Mouse (Mus musculus): ENCODE measurements around the gene Ror1. TPM values are rescaled to one million over a fixed set of nuclear protein-coding genes. Genes with fewer than 3 reads are reported as not detected.

The Ror1 gene
- polyA plus RNA-seq, 1 experiment: 0.45 TPM

DNA sequence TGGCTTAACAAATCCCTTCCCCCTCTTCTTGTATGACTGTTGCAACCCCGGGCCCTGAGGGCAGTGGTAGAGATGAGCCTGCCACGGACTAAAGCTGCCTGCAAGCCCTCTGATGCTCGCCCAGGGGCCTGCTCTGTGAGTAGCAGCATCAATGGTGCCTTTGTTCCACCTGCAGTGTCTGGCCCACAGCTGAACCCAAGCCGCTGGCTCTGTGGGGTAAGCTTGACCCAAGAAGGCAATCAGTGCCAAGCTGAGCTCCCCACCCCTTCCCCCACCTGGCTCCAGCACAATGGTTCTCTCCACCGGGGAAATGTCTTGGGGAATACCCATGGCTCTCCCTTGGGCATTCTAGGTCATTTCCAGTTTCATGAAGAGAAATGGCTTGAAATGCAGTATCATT is 260.0 kb downstream of the Ror1 start:
- WGBS: 49% methylated on average over 5 of the region's 5 CpGs
- DNase-seq (ENCODE audit: low read depth, low spot score): no peak

DNA sequence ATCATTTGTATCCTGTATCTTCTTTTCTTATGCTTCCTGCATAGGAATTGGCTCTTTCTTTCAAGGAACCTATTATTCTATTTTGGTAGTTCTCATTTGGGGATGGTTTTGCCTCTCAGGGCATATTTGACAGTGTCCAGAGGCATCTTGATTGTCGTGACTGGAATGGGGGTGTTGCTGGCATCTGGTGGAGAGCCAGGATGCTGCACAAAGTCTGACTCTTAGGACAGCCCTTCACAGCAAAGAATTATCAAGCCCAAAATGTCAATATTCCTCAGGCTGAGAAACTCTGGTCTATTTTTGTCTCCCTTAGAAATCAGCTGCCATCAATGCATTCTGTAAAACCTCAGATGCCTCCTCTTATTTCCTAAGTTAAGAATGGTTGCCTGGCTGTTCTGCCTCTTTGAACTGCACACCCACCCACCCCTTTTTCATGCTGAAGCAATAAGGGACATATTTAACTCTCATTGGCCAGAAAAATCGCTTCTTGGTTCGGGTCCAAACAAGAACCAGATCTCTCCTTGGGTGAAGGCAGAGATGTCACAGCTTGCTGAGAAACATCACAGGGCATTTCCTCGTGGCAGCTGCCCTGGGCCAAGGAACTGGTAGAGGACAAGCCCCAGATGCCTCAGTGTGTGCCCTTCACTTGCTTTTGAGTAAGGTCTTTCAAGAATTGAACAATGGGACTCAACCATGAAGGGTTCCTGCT is 262.4 kb downstream of the Ror1 start:
- 67% methylated on average over 4 of the region's 4 CpGs for WGBS
- DNase-seq (ENCODE audit: low read depth, low spot score): no peak

DNA sequence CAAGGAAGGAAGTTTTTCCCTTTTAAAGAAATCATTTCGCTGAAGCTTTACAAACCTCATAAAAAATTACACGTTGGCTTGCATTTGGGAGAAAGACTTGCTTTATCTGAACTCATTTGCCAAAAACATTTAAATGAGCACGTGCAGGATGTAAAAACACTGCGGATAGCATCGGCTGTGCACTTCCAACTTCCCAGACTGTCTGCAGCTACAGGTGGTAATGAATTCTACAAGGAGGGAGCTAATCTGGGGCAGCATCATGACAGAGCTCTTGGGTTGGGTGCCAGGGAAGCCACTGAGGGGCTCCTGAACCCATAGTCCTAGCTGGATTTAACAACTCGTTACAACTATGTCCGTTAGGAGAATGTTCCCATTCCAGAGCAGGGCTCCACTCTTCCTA is 268.1 kb downstream of the Ror1 start:
- 73% methylated on average over 7 of the region's 7 CpGs for WGBS
- no peak for DNase-seq (ENCODE audit: low read depth, low spot score)

DNA sequence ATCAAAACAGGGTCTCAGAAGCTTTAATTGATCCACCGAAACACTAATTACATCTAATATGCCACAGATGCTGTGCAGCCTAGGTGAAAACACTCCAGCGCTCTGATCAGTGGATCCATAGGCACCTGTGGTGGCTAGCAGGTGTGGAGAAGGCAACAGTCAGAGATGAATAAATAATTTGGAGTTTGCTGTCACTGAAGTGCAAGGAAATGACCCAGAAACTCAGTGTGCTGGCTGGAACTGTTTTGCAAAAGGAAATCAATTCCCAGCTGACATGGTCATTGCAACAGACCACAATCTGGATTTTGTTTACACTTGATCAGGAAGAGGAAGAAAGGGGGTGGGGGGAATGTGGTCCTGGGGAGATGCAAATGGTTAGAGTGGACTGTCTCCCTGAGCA is 273.1 kb downstream of the Ror1 start:
- no peak for DNase-seq (ENCODE audit: low read depth, low spot score)
- 87% methylated on average over 2 of the region's 2 CpGs for WGBS

DNA sequence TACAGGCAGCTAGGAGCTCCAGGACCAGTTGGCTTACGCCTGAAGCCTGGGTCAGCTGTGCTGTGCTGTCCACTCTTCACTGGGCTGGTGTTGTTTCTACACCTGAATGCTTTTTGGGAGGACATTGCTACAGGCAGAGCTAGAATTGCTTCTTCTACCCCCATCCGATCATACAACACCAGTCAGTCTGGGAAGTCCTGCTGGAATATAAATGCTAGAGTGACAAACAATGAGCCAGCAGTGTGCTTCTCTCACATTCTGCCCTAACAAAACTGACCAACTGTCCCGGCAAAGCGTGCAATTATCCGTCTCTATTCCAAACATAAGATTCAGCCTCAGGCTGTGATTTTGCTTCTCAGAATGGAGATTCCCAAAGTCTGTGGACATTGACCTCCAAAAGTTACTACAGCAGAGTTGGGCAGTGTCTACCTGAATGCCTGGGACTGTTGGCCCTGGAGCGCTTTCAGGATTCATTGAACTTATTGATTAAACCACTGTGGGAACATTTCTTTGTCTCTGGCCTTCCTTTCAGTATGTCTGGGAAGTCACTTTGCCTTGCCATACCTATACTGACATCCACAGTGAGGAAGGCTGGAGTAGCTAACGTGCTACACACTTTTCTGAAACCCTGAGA is 274.1 kb downstream of the Ror1 start:
- 86% methylated on average over 7 of the region's 7 CpGs for WGBS
- no peak for DNase-seq (ENCODE audit: low read depth, low spot score)

DNA sequence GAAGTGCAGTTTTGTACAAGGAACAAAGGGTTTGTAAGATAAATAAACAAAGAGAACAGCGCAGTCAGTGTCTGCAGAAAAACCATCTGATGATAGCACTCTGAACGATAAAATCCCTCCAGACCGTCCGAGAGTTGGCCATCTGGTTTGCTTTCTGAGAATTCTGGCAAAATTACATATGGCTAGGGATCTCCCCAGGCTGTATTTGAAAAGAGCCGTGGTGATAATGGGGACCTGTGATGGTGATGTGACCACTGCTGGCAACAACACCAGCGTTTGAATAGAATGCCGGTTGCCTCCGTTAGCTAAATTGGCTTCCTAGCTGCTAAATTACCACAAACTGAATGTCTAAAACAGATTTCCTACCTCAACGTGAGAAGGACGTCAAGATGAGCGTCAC is 277.2 kb downstream of the Ror1 start:
- WGBS: 68% methylated on average over 11 of the region's 11 CpGs
- DNase-seq (ENCODE audit: low read depth, low spot score): no peak

DNA sequence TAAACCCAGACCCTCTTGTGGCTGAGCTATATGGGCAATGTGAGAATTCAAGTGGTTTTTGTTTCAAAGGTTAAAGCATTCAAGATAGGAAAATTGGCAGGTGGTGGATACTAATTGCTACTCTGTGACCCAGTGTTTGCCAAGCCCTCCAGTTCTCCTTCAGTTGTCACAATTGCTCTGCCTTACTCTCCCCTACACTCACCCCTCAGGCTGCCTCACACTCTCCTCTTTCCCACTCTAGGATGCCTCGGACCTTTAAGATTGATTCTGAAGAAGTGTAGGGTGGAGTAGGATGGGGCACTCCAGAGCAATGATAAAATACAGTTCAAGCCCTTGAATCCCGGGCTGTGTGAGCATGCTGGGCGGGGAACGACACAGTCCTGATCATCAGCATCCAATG is 278.2 kb downstream of the Ror1 start:
- WGBS: 56% methylated on average over 4 of the region's 4 CpGs
- DNase-seq (ENCODE audit: low read depth, low spot score): no peak

DNA sequence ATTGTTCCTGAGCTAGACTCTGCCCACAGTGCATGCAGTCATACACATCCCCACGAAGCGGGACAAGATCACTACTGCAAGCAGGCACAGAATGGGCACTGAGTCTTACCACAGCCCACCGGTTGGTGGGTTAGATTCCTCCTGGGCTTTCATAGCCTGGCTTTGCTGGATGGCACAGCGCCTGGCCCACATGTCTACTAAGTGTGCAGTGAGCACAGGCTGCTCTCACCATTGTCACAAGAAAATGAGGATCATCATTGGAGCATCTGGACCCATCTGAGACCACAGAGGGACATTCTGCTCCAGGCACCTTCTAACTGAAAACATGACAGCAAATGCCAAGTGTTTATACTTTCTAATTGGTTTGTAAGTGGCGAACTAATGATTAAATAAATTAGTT is 279.7 kb downstream of the Ror1 start:
- 91% methylated on average over 5 of the region's 5 CpGs for WGBS
- DNase-seq (ENCODE audit: low read depth, low spot score): no peak

DNA sequence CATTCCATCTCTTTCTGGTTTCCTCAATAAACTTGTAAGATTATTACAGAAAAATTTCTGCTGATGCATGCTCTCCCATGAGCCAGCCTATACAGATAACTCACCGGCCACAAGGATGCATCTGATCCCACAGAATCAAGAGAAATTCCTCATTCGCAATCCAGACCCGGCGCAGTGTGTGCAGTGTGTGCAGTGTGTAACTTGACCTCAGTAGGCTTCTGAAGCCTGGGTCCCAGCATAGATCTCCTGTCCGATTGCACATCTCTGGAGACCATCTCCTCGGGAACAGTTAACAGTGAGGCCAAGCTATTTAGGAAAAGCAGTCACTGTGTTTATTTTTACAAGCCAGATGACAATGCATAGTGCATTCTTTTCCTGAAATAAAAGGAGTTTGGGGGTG is 280.6 kb downstream of the Ror1 start:
- 71% methylated on average over 6 of the region's 6 CpGs for WGBS

DNA sequence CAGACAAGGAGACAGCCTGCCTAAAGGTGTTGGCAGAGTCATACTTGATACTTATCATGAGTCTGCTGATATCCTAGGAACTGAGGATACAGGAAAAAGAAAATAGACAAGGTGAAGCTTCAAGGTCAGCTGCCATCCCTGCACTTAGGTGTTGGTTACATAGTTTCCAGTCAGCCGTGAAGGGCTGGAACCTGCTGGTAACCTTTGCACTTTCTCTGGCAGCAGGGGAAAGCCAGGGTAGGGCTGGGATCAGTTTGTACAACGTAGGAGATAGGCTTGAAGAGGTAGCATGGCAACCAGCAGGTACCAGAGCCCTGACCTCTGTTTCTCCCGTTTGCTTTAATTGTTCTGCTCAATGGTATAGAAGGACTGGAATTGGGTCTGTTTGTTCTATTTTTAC is 281.6 kb downstream of the Ror1 start:
- no peak for DNase-seq (ENCODE audit: low read depth, low spot score)
- WGBS: 39% methylated on average over 3 of the region's 3 CpGs

More for the DNA sequence above, 280.6 kb downstream of the Ror1 start:
- DNase-seq (ENCODE audit: low read depth, low spot score): no peak

DNA sequence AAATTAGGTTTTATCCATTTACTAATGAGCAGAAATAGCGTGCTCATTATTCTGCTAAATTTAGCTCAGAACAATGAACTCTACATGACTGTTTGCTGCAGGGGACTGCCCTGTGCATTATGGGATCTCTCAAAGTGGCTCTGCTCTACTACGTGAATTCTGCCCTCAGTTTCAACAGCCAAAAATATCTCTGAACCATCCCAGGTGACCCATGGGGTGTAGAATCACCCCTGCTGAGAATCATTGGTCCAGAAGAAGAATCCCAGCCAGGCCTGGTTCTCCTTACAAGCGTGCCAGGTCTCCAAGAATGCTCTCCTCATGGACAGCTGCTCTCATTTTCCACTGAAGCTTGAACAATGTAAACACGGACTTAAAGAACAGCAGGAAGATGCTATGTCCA is 282.4 kb downstream of the Ror1 start:
- WGBS: 78% methylated on average over 4 of the region's 4 CpGs

DNA sequence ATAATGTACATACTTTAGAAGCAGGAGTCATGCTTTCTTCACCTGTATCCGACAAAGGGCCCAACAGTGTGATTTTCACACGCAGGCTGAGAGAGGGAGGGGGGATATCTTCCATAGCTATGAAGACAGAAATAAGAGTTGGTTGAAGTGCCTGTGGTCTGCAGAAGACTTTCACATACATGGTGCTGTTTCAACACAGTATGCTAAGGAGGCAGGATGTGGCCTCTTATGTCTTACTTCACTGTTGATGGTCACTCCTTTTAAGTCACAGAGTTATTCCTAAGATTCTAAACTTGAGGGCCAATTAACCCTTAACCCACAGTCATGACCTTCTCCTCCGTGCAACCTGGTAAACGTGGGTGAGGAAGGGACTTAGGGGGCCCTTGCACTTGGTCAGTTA is 286.2 kb downstream of the Ror1 start:
- WGBS: 64% methylated on average over 4 of the region's 4 CpGs

More for the DNA sequence above, 282.4 kb downstream of the Ror1 start:
- DNase-seq (ENCODE audit: low read depth, low spot score): no peak

DNA sequence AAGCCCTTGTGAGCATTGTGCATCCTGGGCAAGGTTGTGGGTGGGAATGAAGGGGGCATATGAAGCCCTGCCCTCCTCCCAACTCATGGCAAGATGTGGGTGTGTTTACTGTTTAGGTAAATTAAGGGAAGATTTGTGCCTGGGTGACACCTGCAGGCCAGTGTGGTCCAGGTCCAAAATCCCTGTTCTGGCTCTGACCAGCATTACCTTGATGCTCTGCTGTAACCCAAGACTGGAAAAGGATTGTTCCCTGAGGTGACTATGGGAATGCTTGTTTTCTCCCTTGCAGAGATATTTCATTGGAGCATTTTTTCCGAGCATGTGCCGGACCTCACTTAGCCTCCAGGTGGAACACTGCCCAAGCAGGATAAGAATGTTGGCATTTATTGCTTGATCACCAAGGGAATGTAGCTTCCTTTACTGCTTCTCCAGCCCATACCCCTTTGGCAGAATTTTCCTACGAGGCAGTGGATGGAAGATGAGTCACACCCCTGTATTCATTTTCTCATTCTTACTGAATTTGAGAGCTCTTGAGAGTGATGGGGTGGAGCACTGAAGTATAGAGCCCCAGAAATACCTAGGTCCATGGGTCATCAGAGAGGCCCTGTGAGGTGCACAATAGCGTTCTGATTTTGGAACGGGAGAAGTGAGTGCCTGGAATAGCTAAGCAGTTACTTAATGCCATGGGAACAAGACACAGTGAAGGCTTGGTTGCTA is 290.8 kb downstream of the Ror1 start:
- WGBS: 42% methylated on average over 5 of the region's 5 CpGs
- no peak for DNase-seq (ENCODE audit: low read depth, low spot score)

More for the DNA sequence above, 286.2 kb downstream of the Ror1 start:
- no peak for DNase-seq (ENCODE audit: low read depth, low spot score)

DNA sequence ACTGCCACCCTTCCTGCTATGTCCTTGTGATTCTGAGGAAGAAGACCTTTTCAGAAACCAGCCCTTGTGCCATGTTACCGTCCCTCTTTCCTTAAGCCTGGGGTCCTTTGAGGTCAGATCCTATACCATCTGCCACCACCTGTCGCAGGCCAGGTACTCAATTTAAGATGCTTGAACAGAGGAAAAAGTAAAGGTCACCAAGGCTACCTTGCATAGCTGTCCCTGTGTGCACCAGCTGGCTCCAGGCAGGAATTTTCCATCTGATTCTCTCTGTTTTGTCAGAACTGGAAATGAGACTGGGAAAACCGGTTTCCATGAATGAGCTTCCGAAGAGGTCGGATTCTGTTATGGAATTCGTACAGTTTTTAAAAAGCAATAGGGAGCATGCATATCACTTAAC is 294.8 kb downstream of the Ror1 start:
- DNase-seq (ENCODE audit: low read depth, low spot score): no peak
- 57% methylated on average over 6 of the region's 6 CpGs for WGBS

DNA sequence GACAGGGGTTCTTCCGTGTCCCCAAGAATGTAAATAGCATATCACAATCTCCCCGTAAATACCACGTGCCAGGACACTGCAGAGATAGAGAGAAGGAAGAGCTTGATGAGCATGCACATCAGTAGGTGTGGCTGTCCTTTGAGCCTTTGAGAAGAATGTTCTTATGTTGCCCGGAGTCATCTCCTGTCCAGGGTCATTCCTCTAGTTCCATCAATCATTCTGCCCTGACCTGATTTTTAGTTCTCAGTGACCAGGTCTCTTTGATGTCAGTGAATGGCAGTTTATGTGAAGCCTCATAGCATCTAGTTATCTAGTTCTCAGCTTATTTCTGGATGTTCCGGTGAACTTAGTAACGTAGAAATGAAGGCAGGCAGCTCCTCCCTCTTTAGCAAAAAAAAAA is 295.4 kb downstream of the Ror1 start:
- no peak for DNase-seq (ENCODE audit: low read depth, low spot score)
- 59% methylated on average over 6 of the region's 6 CpGs for WGBS

DNA sequence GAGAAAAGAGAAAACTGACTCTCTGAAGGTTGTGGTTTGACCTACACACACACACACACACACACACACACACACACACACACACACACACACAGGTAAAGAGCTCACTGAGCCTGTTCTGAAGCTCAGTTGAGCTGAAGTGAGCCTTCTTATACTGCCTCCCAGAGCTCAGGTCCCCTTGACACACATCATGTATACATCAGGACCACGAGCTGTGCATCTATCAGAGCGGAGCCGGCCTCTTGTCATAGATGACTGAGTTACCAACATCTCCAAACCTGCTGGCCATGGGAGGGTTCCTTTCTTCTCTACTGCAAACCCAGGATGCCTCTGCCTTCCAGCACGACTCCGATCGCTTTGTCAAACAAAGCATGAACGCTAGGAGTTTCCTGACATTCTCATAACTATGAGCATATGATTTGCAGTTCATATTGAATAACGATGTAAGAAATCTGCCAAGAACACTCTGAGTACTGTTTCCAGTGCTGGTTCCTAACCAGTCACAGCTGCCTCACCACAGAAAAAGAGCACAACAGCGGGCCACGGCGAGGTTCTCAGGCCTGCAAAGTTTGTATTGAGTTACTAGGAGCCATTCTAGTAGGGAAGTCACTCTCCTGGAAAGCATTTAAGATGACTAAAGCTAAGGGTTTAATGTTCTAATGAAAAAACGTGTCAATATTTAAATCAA is 297.9 kb downstream of the Ror1 start:
- WGBS: 70% methylated on average over 12 of the region's 12 CpGs
- DNase-seq (ENCODE audit: low read depth, low spot score): no peak

DNA sequence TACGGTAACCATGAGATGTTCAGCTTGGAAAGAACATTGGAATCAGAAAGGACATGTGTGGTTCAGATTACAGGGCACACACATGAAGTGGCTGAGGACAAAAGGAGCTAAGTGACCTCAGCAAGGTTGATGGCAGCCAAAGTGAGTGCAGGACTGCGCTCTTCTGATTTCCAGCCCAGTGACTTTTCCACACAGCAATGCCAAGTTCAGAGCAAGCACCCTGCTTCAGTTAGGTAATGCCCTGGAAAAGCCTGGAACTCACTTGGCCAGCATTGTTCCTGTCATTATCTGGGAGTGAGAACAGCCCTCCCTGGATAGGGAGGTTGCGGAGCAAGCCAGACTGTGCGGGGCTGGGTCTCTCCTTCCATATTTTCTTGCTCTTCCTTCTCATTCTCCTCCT is 299.8 kb downstream of the Ror1 start:
- 88% methylated on average over 4 of the region's 4 CpGs for WGBS
- no peak for DNase-seq (ENCODE audit: low read depth, low spot score)

DNA sequence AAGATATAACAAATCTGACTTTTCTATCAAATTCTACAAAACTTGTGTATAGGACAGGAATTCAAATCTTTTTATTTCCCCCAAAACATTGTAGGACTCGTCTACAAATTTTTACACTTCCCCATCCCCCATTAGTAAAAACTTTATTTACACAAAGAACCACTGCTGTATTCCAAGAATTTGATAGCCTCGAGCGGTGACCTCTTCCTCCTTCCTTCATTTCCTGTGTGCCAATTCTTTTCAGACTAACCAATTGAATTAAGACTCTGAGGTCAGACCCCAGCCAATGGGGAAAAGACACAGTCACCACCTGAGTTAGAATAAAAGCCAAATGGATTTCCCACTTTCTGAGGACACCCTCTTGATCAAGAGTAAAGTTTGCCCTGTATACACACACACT is 302.5 kb downstream of the Ror1 start:
- DNase-seq (ENCODE audit: low read depth, low spot score): no peak
- 22% methylated on average over 3 of the region's 3 CpGs for WGBS

DNA sequence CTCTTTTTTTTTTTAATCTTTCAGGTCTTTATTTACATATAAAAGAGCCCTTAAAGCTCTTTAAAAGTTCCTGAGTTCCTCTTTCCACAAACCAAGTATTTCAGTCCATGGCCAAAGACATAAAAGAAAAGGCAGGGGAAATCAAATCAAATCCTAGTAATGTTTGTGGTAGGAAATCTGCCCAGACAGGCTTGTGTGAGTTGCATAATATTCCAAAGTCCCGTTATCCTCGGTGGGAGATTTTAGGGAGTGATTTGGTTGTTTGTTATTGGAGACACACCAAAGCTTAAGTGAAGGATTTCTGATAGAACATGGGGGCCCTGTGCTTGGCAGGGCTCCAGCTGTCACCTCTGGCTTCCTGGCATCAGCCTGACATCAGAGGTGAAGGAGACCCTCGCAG is 305.5 kb downstream of the Ror1 start:
- DNase-seq (ENCODE audit: low read depth, low spot score): no peak
- WGBS: 26% methylated on average over 3 of the region's 3 CpGs
